Mouse (Mus musculus) C2C12 (cell line): ENCODE measurements around the gene Zfp2.

Experiments
- CEBPB ChIP-seq: IDR thresholded peaks from one replicate; pipeline ENCODE4 v1.6.1; 2011; ENCODE audit warnings: low read depth, mild to moderate bottlenecking, control low read depth, moderate library complexity
- CTCF ChIP-seq: IDR thresholded peaks from one replicate; pipeline ENCODE4 v1.5.1; 2011; ENCODE audit not compliant: control insufficient read depth, insufficient read depth, insufficient read length
- FOSL1 ChIP-seq: IDR thresholded peaks from one replicate; pipeline ENCODE4 v1.8.0; 2011; ENCODE audit warnings: mild to moderate bottlenecking, low read length; ENCODE audit not compliant: poor library complexity, insufficient read depth, severe bottlenecking
- MAX ChIP-seq: IDR thresholded peaks from one replicate; pipeline ENCODE4 v1.6.1; 2011; ENCODE audit warnings: mild to moderate bottlenecking, control low read depth
- MYOD1 ChIP-seq: IDR thresholded peaks from one replicate; pipeline ENCODE4 v1.6.1; 2011; ENCODE audit warnings: low read depth; ENCODE audit not compliant: control insufficient read depth, insufficient read length
- MYOG ChIP-seq: IDR thresholded peaks from one replicate; pipeline ENCODE4 v1.6.1; 2011; ENCODE audit not compliant: control insufficient read depth, insufficient read length; ENCODE audit errors: extremely low read depth
- USF1 ChIP-seq: IDR thresholded peaks from one replicate; pipeline ENCODE4 v1.6.1; 2011; ENCODE audit warnings: low read depth, mild to moderate bottlenecking, control low read depth, moderate library complexity

GRCm38 (mm10) chr11:50915671-50916320, at the start of gene Zfp2:
- TF ChIP-seq CTCF (no peak), MAX (no peak), MYOG (no peak), FOSL1 (no peak), CEBPB (no peak), USF1 (no peak), MYOD1 (no peak)
